Mouse (Mus musculus) forebrain, embryonic 16.5 days (tissue): ENCODE data around the gene Fyttd1. TPM values are rescaled to one million over a fixed set of nuclear protein-coding genes. Genes with fewer than 3 reads are reported as not detected.
"Not testable (repeated sequence)": the region's sequence is repeated elsewhere in the genome, so short reads cannot be mapped to it uniquely, and the experiment has no call there.

Experiments used
- ATAC-seq: fragments of 200-750 bp; cut with Nextera tagmentation; 2 replicates; pipeline ENCODE4 v1.8.0; 2017; ENCODE audit warnings: mild to moderate bottlenecking, moderate library complexity
- H3K27ac ChIP-seq: fragments of 300-500 bp; sonication (generic); 2 replicates; pipeline ENCODE4 v1.5.1; 2014; ENCODE audit warnings: low read length, control low read depth
- H3K27me3 ChIP-seq: fragments of 300-500 bp; sonication (generic); replicated peaks from 2 replicates; pipeline ENCODE4 v1.6.1; 2014; ENCODE audit warnings: low read length; ENCODE audit not compliant: control insufficient read depth, insufficient read depth
- H3K36me3 ChIP-seq: fragments of 300-500 bp; sonication (generic); 2 replicates; pipeline ENCODE4 v1.6.1; 2014; ENCODE audit not compliant: control insufficient read depth, insufficient read depth
- H3K4me1 ChIP-seq: fragments of 300-500 bp; sonication (generic); replicated peaks from 2 replicates; pipeline ENCODE4 v1.6.1; 2014; ENCODE audit warnings: low read length; ENCODE audit not compliant: control insufficient read depth, insufficient read depth
- H3K4me2 ChIP-seq: fragments of 300-500 bp; sonication (generic); 2 replicates; pipeline ENCODE4 v1.6.1; 2014; ENCODE audit warnings: mild to moderate bottlenecking, low read length, control low read depth
- H3K4me3 ChIP-seq: fragments of 300-500 bp; sonication (generic); replicated peaks from 2 replicates; pipeline ENCODE4 v1.5.1; 2014; ENCODE audit warnings: mild to moderate bottlenecking, low read length, control low read depth
- H3K9ac ChIP-seq: fragments of 300-500 bp; sonication (generic); replicated peaks from 2 replicates; pipeline ENCODE4 v1.6.1; 2014; ENCODE audit warnings: low read depth, low read length, control low read depth
- H3K9me3 ChIP-seq: fragments of 300-500 bp; sonication (generic); 2 replicates; pipeline ENCODE4 v1.6.1; 2016; ENCODE audit warnings: low read length; ENCODE audit not compliant: control insufficient read depth
- WGBS: fragments of 180-500 bp; shearing (Covaris S2); extraction: QIAGEN DNeasy Blood & Tissue Kit; methylation state at CpG from one replicate; pipeline ENCODE4 v1.1.7; 2014; 5-methylcytosine and 5-hydroxymethylcytosine counted together
- polyA plus RNA-seq: library from polyadenylated mRNA; unstranded; fragments of >200 nt; fragmentation: Nextera tagmentation; extraction: Ambion mirVana; gene quantifications from 2 replicates; pipeline ENCODE4 v1.2.1, GENCODE M21; 2015

The Fyttd1 gene
- polyA plus RNA-seq, 1 experiment from 2014 or later: 119 TPM

- no peaks in the 10 kb centered on the region for H3K4me1 ChIP-seq
- H3K4me3 ChIP-seq: no peak overlapping the region
- no peak overlapping the region for H3K4me2 ChIP-seq
- ATAC-seq: no peak
- no peaks in the 10 kb centered on the region for H3K9me3 ChIP-seq
- H3K9ac ChIP-seq: no peak overlapping the region
- no peaks in the 10 kb centered on the region for H3K27me3 ChIP-seq
- H3K27ac ChIP-seq: no peak overlapping the region
- 89% methylated on average over 2 of the region's 2 CpGs for WGBS
- H3K36me3 ChIP-seq: peaks cover 5% of the 10 kb centered on the region; the same call in 1 of the 2 replicates
Measured at GRCm38 (mm10) chr16:32906186-32906585, 28.9 kb downstream of the Fyttd1 start.

- ATAC-seq: no peak
- Histone ChIP-seq H3K4me2 (no peak overlapping the region), H3K9me3 (no peaks in the 10 kb centered on the region), H3K9ac (no peak overlapping the region), H3K4me3 (no peak overlapping the region), H3K36me3 (peaks cover 4% of the 10 kb centered on the region; the same call in 1 of the 2 replicates), H3K27ac (no peak overlapping the region), H3K4me1 (no peaks in the 10 kb centered on the region), H3K27me3 (no peaks in the 10 kb centered on the region)
- 92% methylated on average over 8 of the region's 8 CpGs for WGBS
Measured at GRCm38 (mm10) chr16:32906727-32907126, 29.4 kb downstream of the Fyttd1 start.

- peak overlapping the region; percentile 75 for H3K4me2 ChIP-seq
- H3K27ac ChIP-seq: no peak overlapping the region
- H3K4me3 ChIP-seq: no peak overlapping the region
Measured at GRCm38 (mm10) chr16:32913212-32913611, 35.9 kb downstream of the Fyttd1 start.

GRCm38 (mm10) chr16:32913937-32914881, 36.9 kb downstream of the Fyttd1 start, which contains the start of gene Lrch3:
TSS of gene Lrch3 (plus strand) at chr16:32914100.
- H3K36me3 ChIP-seq: no peaks in the 10 kb centered on the region
- H3K4me3 ChIP-seq: peak within 1 kb of the TSS; percentile 98
- peak within 1 kb of the TSS; percentile 96 for H3K9ac ChIP-seq
- no peaks in the 10 kb centered on the region for H3K27me3 ChIP-seq
- under 1% methylated on average over 85 of the region's 85 CpGs for WGBS
- ATAC-seq: peak; percentile 93
- H3K4me2 ChIP-seq: peak within 1 kb of the TSS; percentile 75
- no peaks in the 10 kb centered on the region for H3K9me3 ChIP-seq
- H3K4me1 ChIP-seq: peaks cover 6% of the 10 kb centered on the region
- H3K27ac ChIP-seq: peak within 1 kb of the TSS; percentile 80

More at GRCm38 (mm10) chr16:32913212-32913611, 35.9 kb downstream of the Fyttd1 start:
- Histone ChIP-seq H3K4me1 (peaks cover 6% of the 10 kb centered on the region), H3K9ac (no peak overlapping the region), H3K9me3 (no peaks in the 10 kb centered on the region), H3K27me3 (no peaks in the 10 kb centered on the region), H3K36me3 (no peaks in the 10 kb centered on the region)
- WGBS: 71% methylated on average over 7 of the region's 7 CpGs
- ATAC-seq: no peak

GRCm38 (mm10) chr16:32915292-32916068, 38.2 kb downstream of the Fyttd1 start:
- ATAC-seq: no peak
- H3K27me3 ChIP-seq: no peaks in the 10 kb centered on the region
- H3K4me3 ChIP-seq: peak overlapping the region; percentile 23
- no peaks in the 10 kb centered on the region for H3K36me3 ChIP-seq
- WGBS: 71% methylated on average over 9 of the region's 9 CpGs
- H3K9me3 ChIP-seq: no peaks in the 10 kb centered on the region
- H3K4me2 ChIP-seq: peak overlapping the region; percentile 45
- no peak overlapping the region for H3K27ac ChIP-seq
- H3K4me1 ChIP-seq: peaks cover 6% of the 10 kb centered on the region
- no peak overlapping the region for H3K9ac ChIP-seq

GRCm38 (mm10) chr16:32926629-32927028, 49.3 kb downstream of the Fyttd1 start:
- not testable (repeated sequence) for H3K36me3 ChIP-seq, H3K4me2 ChIP-seq, ATAC-seq

GRCm38 (mm10) chr16:32927044-32927443, 49.7 kb downstream of the Fyttd1 start:
- Histone ChIP-seq H3K9me3 (no peaks in the 10 kb centered on the region), H3K36me3 (no peaks in the 10 kb centered on the region), H3K4me3 (no peak overlapping the region), H3K4me2 (no peak overlapping the region), H3K9ac (no peak overlapping the region), H3K27me3 (no peaks in the 10 kb centered on the region), H3K27ac (no peak overlapping the region), H3K4me1 (0 out of 2 replicates have a peak, but pooled peaks cover 3% of the 10 kb centered on the region)
- WGBS: 84% methylated on average over 8 of the region's 8 CpGs
- ATAC-seq: no peak

More at GRCm38 (mm10) chr16:32926629-32927028, 49.3 kb downstream of the Fyttd1 start:
- H3K27ac ChIP-seq, H3K9me3 ChIP-seq, H3K4me3 ChIP-seq, H3K4me1 ChIP-seq, H3K27me3 ChIP-seq, H3K9ac ChIP-seq: not testable (repeated sequence)
- WGBS: 87% methylated on average over 9 of the region's 9 CpGs

GRCm38 (mm10) chr16:32929918-32930317, 52.6 kb downstream of the Fyttd1 start:
- no peaks in the 10 kb centered on the region for H3K36me3 ChIP-seq
- 0 out of 2 replicates have a peak, but pooled peaks cover 3% of the 10 kb centered on the region for H3K4me1 ChIP-seq
- 14% methylated on average over 2 of the region's 2 CpGs for WGBS
- no peak overlapping the region for H3K4me2 ChIP-seq
- no peaks in the 10 kb centered on the region for H3K27me3 ChIP-seq
- no peak overlapping the region for H3K9ac ChIP-seq
- no peaks in the 10 kb centered on the region for H3K9me3 ChIP-seq
- no peak for ATAC-seq
- H3K27ac ChIP-seq: no peak overlapping the region
- no peak overlapping the region for H3K4me3 ChIP-seq

GRCm38 (mm10) chr16:32934470-32934869, 57.2 kb downstream of the Fyttd1 start:
- Histone ChIP-seq H3K9me3 (no peaks in the 10 kb centered on the region), H3K4me3 (no peak overlapping the region), H3K36me3 (no peaks in the 10 kb centered on the region), H3K9ac (no peak overlapping the region), H3K27me3 (no peaks in the 10 kb centered on the region), H3K27ac (no peak overlapping the region), H3K4me1 (peaks cover 7% of the 10 kb centered on the region), H3K4me2 (no peak overlapping the region)
- 71% methylated on average over 2 of the region's 2 CpGs for WGBS
- no peak for ATAC-seq
